Mouse (Mus musculus): ENCODE results near the gene Sstr4. TPM values are rescaled to one million over a fixed set of nuclear protein-coding genes. Genes with fewer than 3 reads are reported as not detected.

The Sstr4 gene
- total RNA-seq, 1 experiment, result 0.98 TPM

DNA sequence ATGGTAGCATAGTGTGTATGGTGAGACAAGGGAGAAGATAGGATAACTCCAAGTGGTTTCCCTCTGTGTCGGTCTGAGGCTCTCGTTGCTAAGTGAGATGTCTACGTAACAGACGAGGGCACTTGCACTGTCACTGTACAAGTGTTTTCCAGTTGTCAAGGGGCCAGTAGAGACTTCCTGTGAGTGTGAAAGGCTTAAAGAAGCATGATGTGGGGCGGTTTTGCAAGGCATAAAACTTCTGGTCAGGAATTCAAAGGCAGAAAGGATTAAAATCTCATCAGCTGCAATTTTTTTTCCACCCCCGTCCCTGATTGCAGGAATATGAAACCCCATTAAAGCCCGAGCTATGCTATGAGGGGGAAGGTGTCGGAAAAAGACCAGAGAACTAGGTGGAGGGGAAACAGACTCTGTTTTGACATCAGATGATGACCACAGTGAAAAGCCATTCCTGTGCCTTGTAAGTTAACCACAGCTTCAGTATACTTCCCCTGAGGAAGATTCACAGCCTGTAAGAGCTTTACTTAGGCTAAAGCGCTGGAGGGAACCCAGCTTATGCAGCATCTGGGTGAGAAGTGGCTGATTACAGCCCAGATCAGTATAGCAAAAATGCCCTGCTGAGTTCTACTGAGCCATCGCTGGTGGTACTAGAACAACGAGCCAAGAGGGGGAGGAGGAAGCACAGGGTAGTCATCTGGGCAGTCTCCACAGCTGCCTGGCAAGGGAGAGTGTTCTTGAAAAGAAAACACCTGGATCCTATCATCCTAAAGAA is 2.1 kb downstream of the Sstr4 start:
- no peak overlapping the region for H3K9ac ChIP-seq (ENCODE audit: insufficient read depth, low read depth, low read length, poor library complexity, severe bottlenecking)
- no peak for DNase-seq (ENCODE audit: low read depth, low spot score)
- TF ChIP-seq ZC3H11A (IDR thresholded peaks at IDR 0.05; ENCODE audit: borderline replicate concordance, low read depth, low read length) (no peak), HCFC1 (IDR thresholded peaks at IDR 0.05; ENCODE audit: borderline replicate concordance, insufficient read depth, low read length) (no peak), CHD2 (IDR thresholded peaks at IDR 0.05; ENCODE audit: low read depth, low read length) (no peak), ZNF384 (IDR thresholded peaks at IDR 0.05; ENCODE audit: low read depth, low read length) (no peak), MAFK (IDR thresholded peaks at IDR 0.05; ENCODE audit: insufficient read depth, low read depth, low read length) (no peak)
- H3K4me1 ChIP-seq (ENCODE audit: control insufficient read depth in 2 of 2, insufficient read depth in 2 of 2, low read length in 2 of 2, poor library complexity in 1 of 2), result peaks cover 0 to 3% of the 10 kb centered on the region in 2 experiments; a peak in 1 of 4 replicates
- no peak overlapping the region for H3K4me3 ChIP-seq (ENCODE audit: insufficient read depth in 1 of 2, low read depth in 1 of 2, low read length in 2 of 2, poor library complexity in 1 of 2, severe bottlenecking in 1 of 2)
- H3K36me3 ChIP-seq (ENCODE audit: control insufficient read depth, insufficient read depth, low read length, poor library complexity, severe bottlenecking), result no peaks in the 10 kb centered on the region
- in situ Hi-C loops (cut with MboI; ENCODE audit: low sequenced_read_pairs in 2 of 2, unreplicated experiment in 2 of 2), result no loop called here
- H3K27ac ChIP-seq (ENCODE audit: insufficient read depth, low read depth, low read length, poor library complexity, severe bottlenecking), result no peak overlapping the region
- H3K9me3 ChIP-seq (ENCODE audit: control insufficient read depth, insufficient read depth, low read depth, low read length), result no peaks in the 10 kb centered on the region

DNA sequence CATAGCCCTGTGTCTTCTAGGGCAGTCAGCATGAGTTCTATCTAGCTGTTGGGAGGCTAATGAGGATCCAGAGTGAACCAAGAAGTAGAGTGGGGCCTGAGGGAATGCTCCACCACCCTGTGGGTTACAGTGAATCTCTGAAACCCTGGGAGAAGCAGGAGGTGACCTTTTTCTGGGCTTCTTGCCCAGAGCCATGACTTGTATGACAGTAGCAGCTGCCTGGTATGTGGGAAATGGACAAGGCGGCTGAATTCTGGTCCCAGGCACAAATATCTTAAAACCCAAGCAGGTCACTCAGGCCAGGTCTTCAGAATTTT is 2.6 kb downstream of the Sstr4 start:
- Histone ChIP-seq H3K9ac (ENCODE audit: insufficient read depth, low read depth, low read length, poor library complexity, severe bottlenecking) (no peak overlapping the region), H3K9me3 (ENCODE audit: control insufficient read depth, insufficient read depth, low read depth, low read length) (no peaks in the 10 kb centered on the region), H3K4me3 (ENCODE audit: insufficient read depth in 1 of 2, low read depth in 1 of 2, low read length in 2 of 2, poor library complexity in 1 of 2, severe bottlenecking in 1 of 2) (no peak overlapping the region), H3K27ac (ENCODE audit: insufficient read depth, low read depth, low read length, poor library complexity, severe bottlenecking) (no peak overlapping the region), H3K36me3 (ENCODE audit: control insufficient read depth, insufficient read depth, low read length, poor library complexity, severe bottlenecking) (no peaks in the 10 kb centered on the region), H3K4me1 (ENCODE audit: control insufficient read depth in 2 of 2, insufficient read depth in 2 of 2, low read length in 2 of 2, poor library complexity in 1 of 2) (peaks cover 0 to 3% of the 10 kb centered on the region in 2 experiments; a peak in 1 of 4 replicates)
- in situ Hi-C loops (cut with MboI; ENCODE audit: low sequenced_read_pairs in 2 of 2, unreplicated experiment in 2 of 2), result no loop called here
- TF ChIP-seq HCFC1 (IDR thresholded peaks at IDR 0.05; ENCODE audit: borderline replicate concordance, insufficient read depth, low read length) (no peak), ZC3H11A (IDR thresholded peaks at IDR 0.05; ENCODE audit: borderline replicate concordance, low read depth, low read length) (no peak), CHD2 (IDR thresholded peaks at IDR 0.05; ENCODE audit: low read depth, low read length) (no peak), ZNF384 (IDR thresholded peaks at IDR 0.05; ENCODE audit: low read depth, low read length) (no peak), MAFK (IDR thresholded peaks at IDR 0.05; ENCODE audit: insufficient read depth, low read depth, low read length) (no peak)
- DNase-seq (ENCODE audit: low read depth, low spot score), result no peak

GRCm38 (mm10) chr2:148398901-148399685 is 3.9 kb downstream of the Sstr4 start:
- H3K9me3 ChIP-seq (ENCODE audit: control insufficient read depth, insufficient read depth, low read depth, low read length), result no peaks in the 10 kb centered on the region
- DNase-seq (ENCODE audit: low read depth, low spot score), result no peak
- no peak overlapping the region for H3K27ac ChIP-seq (ENCODE audit: insufficient read depth, low read depth, low read length, poor library complexity, severe bottlenecking)
- no peak overlapping the region for H3K9ac ChIP-seq (ENCODE audit: insufficient read depth, low read depth, low read length, poor library complexity, severe bottlenecking)
- peaks cover 0 to 3% of the 10 kb centered on the region in 2 experiments; a peak in 1 of 4 replicates for H3K4me1 ChIP-seq (ENCODE audit: control insufficient read depth in 2 of 2, insufficient read depth in 2 of 2, low read length in 2 of 2, poor library complexity in 1 of 2)
- H3K4me3 ChIP-seq (ENCODE audit: insufficient read depth in 1 of 2, low read depth in 1 of 2, low read length in 2 of 2, poor library complexity in 1 of 2, severe bottlenecking in 1 of 2), result no peak overlapping the region
- in situ Hi-C loops (cut with MboI; ENCODE audit: low sequenced_read_pairs in 2 of 2, unreplicated experiment in 2 of 2), result no loop called here
- no peaks in the 10 kb centered on the region for H3K36me3 ChIP-seq (ENCODE audit: control insufficient read depth, insufficient read depth, low read length, poor library complexity, severe bottlenecking)
- TF ChIP-seq MAFK (IDR thresholded peaks at IDR 0.05; ENCODE audit: insufficient read depth, low read depth, low read length) (no peak), CHD2 (IDR thresholded peaks at IDR 0.05; ENCODE audit: low read depth, low read length) (no peak), ZNF384 (IDR thresholded peaks at IDR 0.05; ENCODE audit: low read depth, low read length) (no peak), ZC3H11A (IDR thresholded peaks at IDR 0.05; ENCODE audit: borderline replicate concordance, low read depth, low read length) (no peak), HCFC1 (IDR thresholded peaks at IDR 0.05; ENCODE audit: borderline replicate concordance, insufficient read depth, low read length) (no peak)

- TF ChIP-seq ZNF384 (IDR thresholded peaks at IDR 0.05; ENCODE audit: low read depth, low read length) (no peak), MAFK (IDR thresholded peaks at IDR 0.05; ENCODE audit: insufficient read depth, low read depth, low read length) (no peak), HCFC1 (IDR thresholded peaks at IDR 0.05; ENCODE audit: borderline replicate concordance, insufficient read depth, low read length) (no peak), ZC3H11A (IDR thresholded peaks at IDR 0.05; ENCODE audit: borderline replicate concordance, low read depth, low read length) (no peak), CHD2 (IDR thresholded peaks at IDR 0.05; ENCODE audit: low read depth, low read length) (no peak)
- no peak for DNase-seq (ENCODE audit: low read depth, low spot score)
- H3K9me3 ChIP-seq (ENCODE audit: control insufficient read depth, insufficient read depth, low read depth, low read length), result no peaks in the 10 kb centered on the region
- H3K4me1 ChIP-seq (ENCODE audit: control insufficient read depth in 2 of 2, insufficient read depth in 2 of 2, low read length in 2 of 2, poor library complexity in 1 of 2), result no peaks in the 10 kb centered on the region
- H3K36me3 ChIP-seq (ENCODE audit: control insufficient read depth, insufficient read depth, low read length, poor library complexity, severe bottlenecking), result no peaks in the 10 kb centered on the region
- in situ Hi-C loops (cut with MboI; ENCODE audit: low sequenced_read_pairs in 2 of 2, unreplicated experiment in 2 of 2), result no loop called here
- H3K9ac ChIP-seq (ENCODE audit: insufficient read depth, low read depth, low read length, poor library complexity, severe bottlenecking), result no peak overlapping the region
- no peak overlapping the region for H3K27ac ChIP-seq (ENCODE audit: insufficient read depth, low read depth, low read length, poor library complexity, severe bottlenecking)
- H3K4me3 ChIP-seq (ENCODE audit: insufficient read depth in 1 of 2, low read depth in 1 of 2, low read length in 2 of 2, poor library complexity in 1 of 2, severe bottlenecking in 1 of 2), result no peak overlapping the region
Measured at GRCm38 (mm10) chr2:148402227-148402626, 7.1 kb downstream of the Sstr4 start.
